Mouse (Mus musculus): ENCODE results near the gene Esrrg. TPM values are rescaled to one million over a fixed set of nuclear protein-coding genes. Genes with fewer than 3 reads are reported as not detected.

Gene Esrrg
- polyA plus RNA-seq, 1 experiment, result 0.60 TPM

- 61% methylated on average over 7 of the region's 7 CpGs for WGBS
- DNase-seq (ENCODE audit: low read depth, low spot score), result no peak
Observed at GRCm38 (mm10) chr1:188101832-188102231, 493.2 kb downstream of the Esrrg start.

DNA sequence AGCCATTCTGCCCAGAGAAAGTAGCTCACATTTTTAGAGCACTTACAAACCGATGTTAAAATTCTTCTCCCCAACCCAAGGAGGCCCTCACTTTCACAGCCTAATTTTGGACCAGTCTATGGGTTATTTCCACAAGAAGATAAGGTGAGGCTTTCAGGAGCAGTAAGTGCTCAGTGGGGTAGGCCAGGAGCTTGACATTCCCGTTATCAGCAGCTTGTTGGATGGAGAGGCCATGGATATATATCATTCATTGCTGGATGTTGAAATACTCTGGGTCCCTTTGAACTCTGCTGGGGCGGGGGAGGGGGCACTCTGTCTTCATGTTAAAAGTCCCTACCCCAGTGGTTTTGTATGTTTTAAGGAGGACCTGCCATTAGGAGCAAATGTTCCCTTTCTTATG lies 494.6 kb downstream of the Esrrg start:
- 62% methylated on average over 3 of the region's 3 CpGs for WGBS
- DNase-seq (ENCODE audit: low read depth, low spot score), result no peak

- 58% methylated on average over 4 of the region's 4 CpGs for WGBS
- DNase-seq (ENCODE audit: low read depth, low spot score), result no peak
Observed at GRCm38 (mm10) chr1:188105516-188105915, 496.9 kb downstream of the Esrrg start.

GRCm38 (mm10) chr1:188107946-188108345 lies 499.4 kb downstream of the Esrrg start:
- WGBS, result 40% methylated on average over 6 of the region's 6 CpGs

DNA sequence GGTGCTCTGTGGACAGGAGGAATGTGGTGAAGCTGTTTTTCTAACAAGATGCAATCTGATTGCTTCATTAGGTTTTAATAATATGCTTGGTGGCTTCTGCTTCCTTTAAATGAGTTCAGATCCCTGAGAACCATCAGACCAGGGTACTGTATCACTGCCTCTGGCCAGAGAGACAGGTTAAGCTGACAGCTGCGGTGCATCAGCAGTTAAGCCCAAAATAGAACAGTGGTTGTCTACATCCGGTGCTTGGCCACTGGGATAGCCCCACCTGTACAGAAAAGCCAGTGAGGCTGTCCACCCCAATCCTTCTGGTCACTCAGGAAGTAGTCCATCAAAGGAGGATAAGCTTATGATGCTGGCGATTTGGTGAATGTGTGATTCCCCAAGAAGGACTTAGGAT lies 503.0 kb downstream of the Esrrg start:
- WGBS, result 64% methylated on average over 3 of the region's 3 CpGs
- DNase-seq (ENCODE audit: low read depth, low spot score), result no peak

More at GRCm38 (mm10) chr1:188107946-188108345, 499.4 kb downstream of the Esrrg start:
- DNase-seq (ENCODE audit: low read depth, low spot score), result no peak

GRCm38 (mm10) chr1:188113240-188113639 lies 504.6 kb downstream of the Esrrg start:
- 42% methylated on average over 3 of the region's 3 CpGs for WGBS
- DNase-seq (ENCODE audit: low read depth, low spot score), result no peak

DNA sequence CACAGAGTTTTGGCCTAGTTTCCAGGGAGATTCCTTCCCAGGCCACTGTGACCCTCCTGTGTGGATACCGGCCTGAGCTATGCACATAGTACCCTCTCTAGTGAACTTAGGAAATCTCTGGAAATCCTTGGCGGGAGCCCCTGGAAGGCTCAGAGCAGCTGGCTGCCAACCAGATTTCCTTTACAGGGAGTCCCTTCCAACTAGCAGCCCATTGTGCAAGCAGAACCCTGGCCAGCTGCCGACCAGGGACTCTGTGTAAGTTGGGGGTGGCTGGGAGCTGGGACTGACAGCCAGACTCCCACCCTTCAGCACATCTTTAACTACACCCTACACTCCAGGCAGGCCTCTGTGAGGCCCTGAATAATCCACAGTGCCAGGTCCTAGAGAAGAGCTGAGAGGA lies 509.5 kb downstream of the Esrrg start:
- DNase-seq (ENCODE audit: low read depth, low spot score), result no peak
- WGBS, result 54% methylated on average over 3 of the region's 3 CpGs

- DNase-seq (ENCODE audit: low read depth, low spot score), result no peak
- WGBS, result 81% methylated on average over 8 of the region's 8 CpGs
Observed at GRCm38 (mm10) chr1:188119806-188120205, 511.2 kb downstream of the Esrrg start.

DNA sequence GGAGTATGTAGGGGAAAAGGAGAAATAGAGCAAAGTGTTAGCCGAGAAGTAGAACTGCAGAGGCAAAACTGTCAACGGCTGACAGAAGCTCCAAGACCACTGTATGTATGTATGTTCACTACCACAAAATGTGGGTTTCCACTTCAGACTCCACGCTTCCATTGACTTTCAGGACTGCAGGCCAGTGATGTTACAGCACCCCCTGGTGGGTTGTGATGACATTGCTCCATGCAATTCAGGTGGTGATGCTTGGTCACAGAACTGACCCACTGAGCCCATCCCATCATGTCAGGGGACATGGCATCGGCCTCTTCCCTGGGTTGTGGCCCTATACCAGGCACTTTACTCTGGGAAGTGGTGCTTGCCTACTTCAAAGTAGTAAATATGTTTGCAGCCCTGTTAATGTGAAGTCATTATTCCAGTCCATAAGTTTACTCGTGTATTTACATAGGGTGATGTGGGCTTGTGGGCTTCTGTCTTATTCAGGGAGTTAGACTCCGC lies 517.0 kb downstream of the Esrrg start:
- no peak for DNase-seq (ENCODE audit: low read depth, low spot score)
- whole genome bisulfite sequencing, result 91% methylated on average over 6 of the region's 6 CpGs

DNA sequence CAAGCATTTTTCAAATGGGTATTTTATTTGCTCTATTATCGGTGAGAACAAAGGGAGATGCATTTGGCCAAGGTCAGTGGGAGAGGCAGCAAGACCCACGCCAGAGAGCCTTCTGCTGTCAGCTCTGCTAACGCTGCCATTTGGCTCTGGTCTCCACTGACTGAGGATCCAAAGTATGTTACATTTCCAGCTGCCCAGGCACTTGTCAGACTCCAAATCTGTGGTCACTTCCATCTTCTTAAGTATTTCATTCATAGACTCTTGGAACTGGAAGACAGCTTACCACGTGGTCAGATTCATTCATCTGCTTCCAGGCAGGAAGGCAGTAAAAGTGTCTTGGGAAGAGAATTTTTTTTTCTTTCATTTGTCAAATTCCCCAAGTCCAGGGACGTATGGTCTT lies 527.5 kb downstream of the Esrrg start:
- 48% methylated on average over 5 of the region's 5 CpGs for WGBS
- DNase-seq (ENCODE audit: low read depth, low spot score), result no peak

DNA sequence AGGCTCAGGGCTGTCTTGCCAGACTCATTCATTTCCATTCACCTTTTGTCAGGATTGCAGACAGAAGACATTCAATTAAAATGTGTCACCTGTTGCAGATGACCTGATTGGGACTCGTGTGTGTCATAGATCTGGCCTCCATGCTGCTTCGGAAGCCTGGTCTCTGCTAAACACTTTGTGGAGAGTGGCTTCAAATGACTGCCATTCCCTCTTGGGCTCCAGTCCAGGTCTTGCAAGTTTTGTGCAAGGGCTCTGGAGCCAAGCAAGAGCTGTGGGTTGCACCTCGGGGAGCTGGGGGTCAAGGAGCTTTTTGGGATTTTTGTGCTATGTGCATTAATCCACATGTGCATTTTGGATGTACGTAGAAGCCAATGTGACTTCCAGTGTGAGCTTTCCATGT lies 530.9 kb downstream of the Esrrg start:
- DNase-seq (ENCODE audit: low read depth, low spot score), result no peak
- WGBS, result 64% methylated on average over 4 of the region's 4 CpGs

- DNase-seq (ENCODE audit: low read depth, low spot score), result no peak
- WGBS, result 49% methylated on average over 4 of the region's 4 CpGs
Observed at GRCm38 (mm10) chr1:188140221-188140620, 531.6 kb downstream of the Esrrg start.

DNA sequence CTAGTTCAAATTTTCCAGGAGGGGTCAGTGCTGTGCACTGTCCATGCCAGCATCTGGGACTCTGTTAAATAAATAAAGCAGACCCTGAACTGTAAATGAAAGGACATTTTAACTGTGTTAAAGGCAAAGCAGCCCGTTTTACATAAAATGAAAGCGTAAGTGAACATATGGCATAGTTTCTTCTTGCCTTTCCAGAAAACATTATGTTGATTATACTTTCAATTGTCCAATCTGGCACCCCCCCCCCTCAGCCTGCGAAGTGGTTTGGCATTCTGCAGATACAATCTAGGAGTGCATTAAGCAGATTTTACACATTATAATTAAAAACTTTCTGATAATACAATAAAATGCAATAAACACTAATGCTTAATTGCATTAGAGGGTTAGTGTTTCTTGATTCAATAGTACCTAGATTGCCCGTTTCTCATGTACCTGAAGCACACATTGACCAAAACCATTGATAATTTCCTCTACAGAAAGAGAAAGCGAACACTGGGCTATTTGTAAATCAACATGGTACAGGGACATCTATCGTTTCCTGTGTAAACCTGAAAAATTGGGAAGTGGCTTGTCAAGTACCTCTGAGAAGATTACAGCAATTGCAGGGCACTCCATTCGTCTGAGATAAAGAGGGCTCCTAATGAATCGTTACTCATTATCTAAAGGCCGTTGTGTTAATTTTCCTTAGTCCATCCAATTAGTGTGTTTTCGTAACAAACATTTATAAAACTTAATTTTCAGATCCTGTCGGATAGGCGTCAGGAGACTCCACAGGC lies 539.0 kb downstream of the Esrrg start:
- no peak for DNase-seq (ENCODE audit: low read depth, low spot score)
- WGBS, result 81% methylated on average over 12 of the region's 12 CpGs

GRCm38 (mm10) chr1:188151066-188151465 lies 542.5 kb downstream of the Esrrg start:
- no peak for DNase-seq (ENCODE audit: low read depth, low spot score)
- 96% methylated on average over 8 of the region's 8 CpGs for WGBS

GRCm38 (mm10) chr1:188152011-188152410 lies 543.4 kb downstream of the Esrrg start:
- DNase-seq (ENCODE audit: low read depth, low spot score), result no peak
- WGBS, result 95% methylated on average over 2 of the region's 2 CpGs

DNA sequence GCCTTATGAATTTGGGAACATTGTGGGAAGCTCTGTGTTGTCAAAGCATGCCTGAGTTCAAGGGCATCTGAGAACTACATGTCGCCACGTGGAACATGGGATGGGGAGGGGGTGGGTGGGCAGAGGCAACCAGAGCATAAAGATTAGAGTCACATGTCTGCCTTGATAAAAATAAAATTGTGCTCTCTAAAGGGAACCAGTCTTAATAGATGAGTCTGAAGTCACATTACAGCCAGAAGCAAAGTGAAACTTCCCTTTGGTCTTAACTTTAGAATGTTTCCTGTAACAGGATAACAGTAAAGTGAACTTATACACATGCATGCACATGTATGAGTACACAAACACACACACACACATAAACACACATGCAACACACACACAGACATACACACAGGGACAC lies 545.1 kb downstream of the Esrrg start:
- WGBS, result 84% methylated on average over 2 of the region's 2 CpGs
- no peak for DNase-seq (ENCODE audit: low read depth, low spot score)

DNA sequence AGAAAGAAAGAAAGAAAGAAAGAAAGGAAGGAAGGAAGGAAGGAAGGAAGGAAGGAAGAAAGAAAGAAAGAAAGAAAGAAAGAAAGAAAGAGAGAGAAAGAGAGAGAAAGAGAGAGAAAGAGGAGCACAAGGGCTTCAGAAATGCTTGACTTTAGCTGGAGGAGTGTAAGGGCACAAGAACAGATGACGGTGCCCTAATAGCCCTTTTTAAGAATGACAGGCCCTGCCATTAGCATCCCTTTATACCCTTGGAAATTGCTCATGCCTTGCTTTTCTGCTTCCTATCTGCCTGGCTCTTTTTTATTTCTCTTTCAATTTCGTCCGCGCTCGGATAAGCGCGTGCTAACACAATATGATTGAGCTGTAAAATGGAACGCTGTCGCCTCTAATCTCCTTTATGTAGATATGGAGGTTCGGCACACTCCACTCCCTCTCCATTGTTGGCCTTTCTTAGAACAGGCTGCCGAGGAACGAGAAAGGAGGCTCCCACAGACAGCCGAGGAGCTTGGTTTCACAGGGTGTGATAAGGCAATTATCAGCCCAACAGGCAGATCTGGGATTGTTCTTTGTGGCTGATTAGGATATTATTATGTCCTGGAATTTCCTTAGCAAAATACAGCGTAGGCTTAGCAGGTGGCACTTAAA lies 546.0 kb downstream of the Esrrg start:
- DNase-seq (ENCODE audit: low read depth, low spot score), result no peak
- WGBS, result 63% methylated on average over 14 of the region's 14 CpGs

DNA sequence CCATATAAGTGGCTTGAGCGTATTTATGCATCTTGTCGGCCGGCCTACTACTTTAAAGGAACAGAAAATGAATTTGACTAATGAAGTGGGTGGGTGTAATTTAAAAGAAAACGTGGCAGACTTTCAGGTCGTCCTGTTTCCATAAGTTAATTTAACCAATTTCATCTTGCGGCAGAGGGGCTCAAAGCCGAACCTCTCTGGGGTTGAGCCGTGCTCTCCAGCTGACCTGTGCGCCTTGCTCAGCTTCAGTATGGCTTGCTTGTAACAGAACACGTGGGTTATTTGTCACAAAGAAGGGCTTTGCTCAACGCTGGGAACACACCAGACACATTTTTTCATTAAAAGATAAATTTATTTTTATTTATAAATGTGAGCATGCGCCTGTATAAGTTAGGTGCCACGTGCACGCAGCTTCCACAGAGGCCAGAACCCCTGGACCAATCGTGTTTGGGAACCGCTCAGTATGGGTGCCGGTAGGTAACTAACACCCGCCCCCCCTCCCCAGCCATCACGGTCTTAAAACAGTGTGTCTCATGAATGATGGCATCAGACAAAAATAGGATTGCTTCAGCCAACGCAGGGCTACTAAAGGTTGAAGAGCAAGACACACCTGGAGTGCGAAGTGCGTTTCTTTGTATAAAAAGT lies 546.7 kb downstream of the Esrrg start:
- no peak for DNase-seq (ENCODE audit: low read depth, low spot score)
- WGBS, result 89% methylated on average over 22 of the region's 22 CpGs

GRCm38 (mm10) chr1:188156520-188156919 lies 547.9 kb downstream of the Esrrg start:
- WGBS, result 93% methylated on average over 5 of the region's 5 CpGs
- DNase-seq (ENCODE audit: low read depth, low spot score), result no peak

GRCm38 (mm10) chr1:188157237-188157955 lies 548.8 kb downstream of the Esrrg start:
- DNase-seq (ENCODE audit: low read depth, low spot score), result no peak
- 71% methylated on average over 7 of the region's 7 CpGs for WGBS
